8 mouse cellular contexts compared by ENCODE assay signal in genomic region chr6:143169385-143169784, GRCm38 (mm10). TPM values are rescaled to one million over a fixed set of nuclear protein-coding genes. Genes with fewer than 3 reads are reported as not detected.
DNase-seq lines count a peak whose midpoint lies in the region; ATAC-seq and TF ChIP-seq lines count a peak whose summit lies in the region.

No protein-coding gene starts in this region.

- H3K9me3 ChIP-seq in hindbrain, embryonic 13.5 days = no peaks in the 10 kb centered on the region
- H3K9me3 ChIP-seq in hindbrain, embryonic 11.5 days (ENCODE audit: control insufficient read depth, low read length) = no peaks in the 10 kb centered on the region
- no peaks in the 10 kb centered on the region for H3K9me3 ChIP-seq in midbrain, embryonic 15.5 days

- no peak for DNase-seq in hindbrain, embryonic 11.5 days (ENCODE audit: low spot score)
- DNase-seq in induced T-regulatory cell, adult 2 months (ENCODE audit: low read depth) = peak; percentile 40
- no peak for DNase-seq in gastrocnemius, postnatal 14 days
- no peak for DNase-seq in gastrocnemius, postnatal 25 days
- DNase-seq in cerebellum, adult 9-11 months = no peak

- H3K4me2 ChIP-seq in hindbrain, embryonic 13.5 days = peak overlapping the region; percentile 72
- no peak overlapping the region for H3K4me2 ChIP-seq in hindbrain, embryonic 11.5 days (replicated peaks; ENCODE audit: low read depth, low read length)
- H3K4me2 ChIP-seq in midbrain, embryonic 15.5 days = peak overlapping the region; percentile 65

- peaks cover 47% of the 10 kb centered on the region for H3K4me1 ChIP-seq in hindbrain, embryonic 13.5 days (replicated peaks)
- no peaks in the 10 kb centered on the region for H3K4me1 ChIP-seq in hindbrain, embryonic 11.5 days (replicated peaks; ENCODE audit: control insufficient read depth, insufficient read depth, low read length)
- H3K4me1 ChIP-seq in cortical plate, adult 2 months (ENCODE audit: control insufficient read depth, insufficient read depth, low read length) = peaks cover 9% of the 10 kb centered on the region
- peaks cover 33% of the 10 kb centered on the region for H3K4me1 ChIP-seq in midbrain, embryonic 15.5 days

- peaks cover 13% of the 10 kb centered on the region for H3K36me3 ChIP-seq in hindbrain, embryonic 13.5 days
- peaks cover 2% of the 10 kb centered on the region; the same call in 1 of the 2 replicates for H3K36me3 ChIP-seq in hindbrain, embryonic 11.5 days (ENCODE audit: control insufficient read depth, insufficient read depth, low read length)
- no peaks in the 10 kb centered on the region for H3K36me3 ChIP-seq in midbrain, embryonic 15.5 days (replicated peaks)

- no peak overlapping the region for H3K27ac ChIP-seq in hindbrain, embryonic 13.5 days
- no peak overlapping the region for H3K27ac ChIP-seq in hindbrain, embryonic 11.5 days (ENCODE audit: low read depth, low read length)
- H3K27ac ChIP-seq in cortical plate, adult 2 months (ENCODE audit: insufficient read depth, low read length) = no peak overlapping the region
- H3K27ac ChIP-seq in midbrain, embryonic 15.5 days = no peak overlapping the region

- 78% methylated on average over 4 of the region's 4 CpGs for WGBS in hindbrain, embryonic 13.5 days
- 90% methylated on average over 4 of the region's 4 CpGs for WGBS in hindbrain, embryonic 11.5 days
- 77% methylated on average over 4 of the region's 4 CpGs for WGBS in midbrain, embryonic 15.5 days

- H3K4me3 ChIP-seq in hindbrain, embryonic 13.5 days = no peak overlapping the region
- H3K4me3 ChIP-seq in hindbrain, embryonic 11.5 days (ENCODE audit: low read depth, low read length) = no peak overlapping the region
- peak overlapping the region; percentile 21; the same call in 1 of the 2 replicates for H3K4me3 ChIP-seq in cortical plate, adult 2 months (ENCODE audit: insufficient read depth, low read length)
- no peak overlapping the region for H3K4me3 ChIP-seq in midbrain, embryonic 15.5 days

- H3K9ac ChIP-seq in hindbrain, embryonic 13.5 days = peak overlapping the region; percentile 89; the same call in 1 of the 2 replicates
- H3K9ac ChIP-seq in hindbrain, embryonic 11.5 days (ENCODE audit: low read depth, low read length) = no peak overlapping the region
- H3K9ac ChIP-seq in midbrain, embryonic 15.5 days = peak overlapping the region; percentile 15

- no peak for TF ChIP-seq CTCF in cortical plate, adult 2 months (IDR thresholded peaks at IDR 0.05; ENCODE audit: extremely low read depth, insufficient read depth, low read length)

- intact Hi-C loops in gastrocnemius, postnatal 14 days (cut with DNase I; ENCODE audit: low total_unique reads) = no loop called here

- peaks cover under 1% of the 10 kb centered on the region; the same call in 1 of the 2 replicates for H3K27me3 ChIP-seq in hindbrain, embryonic 13.5 days
- H3K27me3 ChIP-seq in hindbrain, embryonic 11.5 days (ENCODE audit: control insufficient read depth, insufficient read depth, low read length) = no peaks in the 10 kb centered on the region; the same call in 1 of the 2 replicates
- H3K27me3 ChIP-seq in midbrain, embryonic 15.5 days (replicated peaks) = no peaks in the 10 kb centered on the region

- TF ChIP-seq POLR2A in cortical plate, adult 2 months (IDR thresholded peaks at IDR 0.05; ENCODE audit: extremely low read depth, insufficient read depth, low read length) = no peak

- ATAC-seq in hindbrain, embryonic 13.5 days (ENCODE audit: low FRiP score) = no peak
- no peak for ATAC-seq in hindbrain, embryonic 11.5 days (ENCODE audit: low FRiP score)
- ATAC-seq in midbrain, embryonic 15.5 days (replicated peaks) = no peak

RNA-seq across cellular contexts. Expression of gene Etnk1, which starts 2.4 kb away (rescaled TPM):
- polyA plus RNA-seq in hindbrain, embryonic 13.5 days (2015; fragmentation: Nextera tagmentation; extraction: Ambion mirVana) = 35.2 and 36.3 TPM in 2 replicates
- polyA plus RNA-seq in hindbrain, embryonic 11.5 days (2014; fragmentation: Nextera tagmentation; extraction: Ambion mirVana) = 35.5 and 35.9 TPM in 2 replicates
- 172 and 174 TPM in 2 replicates for polyA plus RNA-seq in cortical plate, adult 2 months (2012; rRNA removed)
- polyA plus RNA-seq in midbrain, embryonic 15.5 days (2015; fragmentation: Nextera tagmentation; extraction: Ambion mirVana) = 45.0 and 50.3 TPM in 2 replicates
- 10 to 100 TPM; 14.3 to 14.6 TPM for total RNA-seq in gastrocnemius, postnatal 14 days (2021)
- total RNA-seq in gastrocnemius, postnatal 25 days (2021) = 10 to 100 TPM; 15.6 to 16.5 TPM
